Mouse (Mus musculus): Measurements from ENCODE around the gene Ppp6r3.

The Ppp6r3 gene

GRCm38 (mm10) chr19:3528646-3529045 is 46.9 kb downstream of the Ppp6r3 start:
- DNase-seq (ENCODE audit: low spot score in 2 of 2): no peak

- no peak for DNase-seq (ENCODE audit: low spot score in 2 of 2)
Observed at GRCm38 (mm10) chr19:3527531-3527930, 48.0 kb downstream of the Ppp6r3 start.

- DNase-seq (ENCODE audit: low spot score in 2 of 2): no peak
Observed at GRCm38 (mm10) chr19:3519471-3520169, 55.9 kb downstream of the Ppp6r3 start.

GRCm38 (mm10) chr19:3497216-3497615 is 78.3 kb downstream of the Ppp6r3 start:
- peak in 1 of 2 experiments; percentile 19 for DNase-seq (ENCODE audit: low spot score in 2 of 2)

- DNase-seq (ENCODE audit: low spot score in 2 of 2): no peak
Observed at GRCm38 (mm10) chr19:3489826-3490225, 85.7 kb downstream of the Ppp6r3 start.

GRCm38 (mm10) chr19:3482831-3483230 is 92.7 kb downstream of the Ppp6r3 start:
- DNase-seq (ENCODE audit: low spot score in 2 of 2): no peak

- DNase-seq (ENCODE audit: low spot score in 2 of 2): no peak
Observed at GRCm38 (mm10) chr19:3480101-3480500, 95.4 kb downstream of the Ppp6r3 start.

- no peak for DNase-seq (ENCODE audit: low spot score in 2 of 2)
Observed at GRCm38 (mm10) chr19:3476996-3477395, 98.6 kb downstream of the Ppp6r3 start.

- no peak for DNase-seq (ENCODE audit: low spot score in 2 of 2)
Observed at GRCm38 (mm10) chr19:3471218-3471617, 104.3 kb downstream of the Ppp6r3 start.

GRCm38 (mm10) chr19:3467574-3467973 is 108.0 kb downstream of the Ppp6r3 start:
- no peak for DNase-seq (ENCODE audit: low spot score in 2 of 2)

- no peak for DNase-seq (ENCODE audit: low spot score in 2 of 2)
Observed at GRCm38 (mm10) chr19:3459986-3460385, 115.6 kb downstream of the Ppp6r3 start.

GRCm38 (mm10) chr19:3458331-3459099 is 117.0 kb downstream of the Ppp6r3 start:
- no peak for DNase-seq (ENCODE audit: low spot score in 2 of 2)

- no peak for DNase-seq (ENCODE audit: low spot score in 2 of 2)
Observed at GRCm38 (mm10) chr19:3457700-3458099, 117.8 kb downstream of the Ppp6r3 start.

- peak in 1 of 2 experiments; percentile 32 for DNase-seq (ENCODE audit: low spot score in 2 of 2)
Observed at GRCm38 (mm10) chr19:3451649-3452048, 123.9 kb downstream of the Ppp6r3 start.

- peak; percentile 29 to 61 for DNase-seq (ENCODE audit: low spot score in 2 of 2)
Observed at GRCm38 (mm10) chr19:3451170-3451569, 124.4 kb downstream of the Ppp6r3 start.

- DNase-seq (ENCODE audit: low spot score in 2 of 2): no peak
Observed at GRCm38 (mm10) chr19:3450714-3451113, 124.8 kb downstream of the Ppp6r3 start.

- DNase-seq (ENCODE audit: low spot score in 2 of 2): no peak
Observed at GRCm38 (mm10) chr19:3449248-3449647, 126.3 kb downstream of the Ppp6r3 start.

GRCm38 (mm10) chr19:3447348-3447747 is 128.2 kb downstream of the Ppp6r3 start:
- no peak for DNase-seq (ENCODE audit: low spot score in 2 of 2)

- DNase-seq (ENCODE audit: low spot score in 2 of 2): no peak
Observed at GRCm38 (mm10) chr19:3441092-3441491, 134.5 kb downstream of the Ppp6r3 start.

GRCm38 (mm10) chr19:3440667-3441066 is 134.9 kb downstream of the Ppp6r3 start:
- no peak for DNase-seq (ENCODE audit: low spot score in 2 of 2)

GRCm38 (mm10) chr19:3437980-3438379 is 137.6 kb downstream of the Ppp6r3 start:
- no peak for DNase-seq (ENCODE audit: low spot score in 2 of 2)

- DNase-seq (ENCODE audit: low spot score in 2 of 2): peak; percentile 46 to 78
Observed at GRCm38 (mm10) chr19:3436840-3437239, 138.7 kb downstream of the Ppp6r3 start.

- no peak for DNase-seq (ENCODE audit: low spot score in 2 of 2)
Observed at GRCm38 (mm10) chr19:3435824-3436223, 139.7 kb downstream of the Ppp6r3 start.

Measured in spleen, postnatal 10 days (tissue).